In the genomic region with DNA sequence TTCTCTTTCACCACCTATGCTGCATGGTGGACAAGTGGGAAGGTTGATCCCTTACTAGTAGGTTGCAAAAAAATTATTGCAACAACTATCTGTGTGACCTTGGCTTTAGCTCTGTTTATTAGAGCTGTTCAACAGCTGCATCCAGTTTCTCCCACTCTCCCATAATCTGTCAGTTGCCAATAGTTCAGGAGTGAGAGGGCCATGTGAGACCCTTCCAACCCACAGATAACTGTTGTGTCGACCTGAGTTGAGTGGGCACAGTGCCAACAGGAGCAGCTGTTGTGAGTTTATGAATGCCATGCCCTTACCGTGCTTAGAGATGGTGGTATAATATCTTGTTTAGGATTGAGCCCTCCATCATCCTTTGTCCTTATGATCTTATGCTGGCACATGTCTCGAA, we compare ENCODE assay signal across 29 mouse cellular contexts.
DNase-seq lines count a peak whose midpoint lies in the region; ATAC-seq and TF ChIP-seq lines count a peak whose summit lies in the region.
"Had no signal": no experiment of that assay in that cellular context is flagged by ENCODE, and none has a peak within 500 bp of the region (broad histone marks: within the 10 kb centered on the region; RNA-seq: fewer than 3 reads in every experiment).

No protein-coding gene starts in this region.

- H3K4me3 ChIP-seq in lung, embryonic 14.5 days (ENCODE audit: low read depth, low read length): no peak overlapping the region
- H3K4me3 ChIP-seq: embryonic facial prominence, embryonic 13.5 days; forebrain, embryonic 12.5 days; heart, embryonic 15.5 days; hindbrain, embryonic 12.5 days; limb, embryonic 12.5 days; megakaryocyte, embryonic 14.5 days; midbrain, embryonic 12.5 days; myocyte; neural tube, embryonic 12.5 days had no signal

- no peak for TF ChIP-seq CTCF in lung, embryonic 14.5 days (IDR thresholded peaks at IDR 0.05; ENCODE audit: low read depth)
- no peak for TF ChIP-seq CTCF in brain, embryonic 14.5 days (IDR thresholded peaks at IDR 0.05; ENCODE audit: borderline replicate concordance, extremely low read depth, insufficient read depth, insufficient read length)

- H3K27me3 ChIP-seq in lung, embryonic 14.5 days (ENCODE audit: insufficient read depth, low read length): no peaks in the 10 kb centered on the region
- H3K27me3 ChIP-seq: embryonic facial prominence, embryonic 13.5 days; forebrain, embryonic 12.5 days; heart, embryonic 15.5 days; hindbrain, embryonic 12.5 days; limb, embryonic 12.5 days; megakaryocyte, embryonic 14.5 days; midbrain, embryonic 12.5 days; neural tube, embryonic 12.5 days had no signal

- no peaks in the 10 kb centered on the region for H3K4me1 ChIP-seq in lung, embryonic 14.5 days (ENCODE audit: insufficient read depth)
- H3K4me1 ChIP-seq: embryonic facial prominence, embryonic 13.5 days; forebrain, embryonic 12.5 days; heart, embryonic 15.5 days; hindbrain, embryonic 12.5 days; limb, embryonic 12.5 days; megakaryocyte, embryonic 14.5 days; midbrain, embryonic 12.5 days; neural tube, embryonic 12.5 days had no signal

- peak; percentile 20 to 29 for DNase-seq in cerebellum, postnatal 10 days
- DNase-seq in cerebellum, adult 11 months: no peak
- peak; percentile 67 for DNase-seq in lung, embryonic 14.5 days
- no peak for DNase-seq in lung, adult 18-20 months
- DNase-seq in brain, embryonic 14.5 days (ENCODE audit: low read depth): peak; percentile 30
- peak; percentile 1 for DNase-seq in lung, postnatal 25 days (ENCODE audit: low spot score)
- DNase-seq: adrenal gland, adult 8-10 months; cerebellum, adult 9-10 months; embryo, embryonic 11 days; gastrocnemius, postnatal 14 days; kidney, adult 8-10 months; kidney, postnatal 4 days; layer of hippocampus, postnatal 36 days; right cerebral cortex, postnatal 14 days; thymus, postnatal 14 days had no signal

- H3K27ac ChIP-seq in lung, embryonic 14.5 days (ENCODE audit: low read depth): no peak overlapping the region
- H3K27ac ChIP-seq: embryonic facial prominence, embryonic 13.5 days; forebrain, embryonic 12.5 days; heart, embryonic 15.5 days; hindbrain, embryonic 12.5 days; kidney, postnatal 0 days; limb, embryonic 12.5 days; midbrain, embryonic 12.5 days; neural tube, embryonic 12.5 days had no signal

- no peak overlapping the region for H3K4me2 ChIP-seq in lung, embryonic 14.5 days
- H3K4me2 ChIP-seq: embryonic facial prominence, embryonic 13.5 days; forebrain, embryonic 12.5 days; heart, embryonic 15.5 days; hindbrain, embryonic 12.5 days; limb, embryonic 12.5 days; liver, embryonic 11.5 days; midbrain, embryonic 12.5 days; neural tube, embryonic 12.5 days had no signal

- no peaks in the 10 kb centered on the region for H3K36me3 ChIP-seq in lung, embryonic 14.5 days (ENCODE audit: insufficient read depth)
- H3K36me3 ChIP-seq: embryonic facial prominence, embryonic 13.5 days; forebrain, embryonic 12.5 days; G1E; heart, embryonic 15.5 days; hindbrain, embryonic 12.5 days; limb, embryonic 12.5 days; midbrain, embryonic 12.5 days; neural tube, embryonic 12.5 days had no signal

- H3K9ac ChIP-seq in lung, embryonic 14.5 days: no peak overlapping the region
- H3K9ac ChIP-seq: embryonic facial prominence, embryonic 13.5 days; forebrain, embryonic 12.5 days; heart, embryonic 15.5 days; hindbrain, embryonic 12.5 days; limb, embryonic 12.5 days; midbrain, embryonic 12.5 days; neural tube, embryonic 12.5 days had no signal

- peak; percentile 52; the same call in 1 of the 2 replicates for ATAC-seq in lung, embryonic 14.5 days (ENCODE audit: insufficient read depth)
- no peak for ATAC-seq in frontal cortex, adult (ENCODE audit: low TSS enrichment)
- ATAC-seq: intestine, embryonic 16.5 days had no signal

- no peaks in the 10 kb centered on the region for H3K9me3 ChIP-seq in lung, embryonic 14.5 days (ENCODE audit: low read depth, low read length)
- H3K9me3 ChIP-seq: embryonic facial prominence, embryonic 13.5 days; forebrain, embryonic 12.5 days; heart, embryonic 15.5 days; hindbrain, embryonic 12.5 days; limb, embryonic 12.5 days; megakaryocyte, embryonic 14.5 days; midbrain, embryonic 12.5 days; neural tube, embryonic 12.5 days had no signal

- 30% methylated on average over 3 of the region's 3 CpGs for WGBS in lung, embryonic 14.5 days

- no peak for TF ChIP-seq POLR2A in brain, embryonic 14.5 days (IDR thresholded peaks at IDR 0.05; ENCODE audit: borderline replicate concordance, extremely low read depth, insufficient read depth, insufficient read length, poor library complexity, severe bottlenecking)

Comparison
In these comparisons a context has a peak if more than half of its experiments do, and no peak if none do; other contexts are left out.
1. DNase-seq: peak in cerebellum, postnatal 10 days (2 of 2), lung, embryonic 14.5 days (single experiment), brain, embryonic 14.5 days (single experiment) and lung, postnatal 25 days (single experiment); none in cerebellum, adult 11 months (single experiment) and lung, adult 18-20 months (0 of 2).